In genomic region chr4:105205045-105205851, GRCm38 (mm10) we compare ENCODE assay signal across 8 mouse cellular contexts. TPM values are rescaled to one million over a fixed set of nuclear protein-coding genes. Genes with fewer than 3 reads are reported as not detected.
DNase-seq lines count a peak whose midpoint lies in the region; ATAC-seq and TF ChIP-seq lines count a peak whose summit lies in the region.

No protein-coding gene starts in this region.

- H3K4me1 ChIP-seq in E14TG2a.4 (replicated peaks; ENCODE audit: low read depth, low read length): peaks cover 95% of the 10 kb centered on the region
- peaks cover 61% of the 10 kb centered on the region for H3K4me1 ChIP-seq in intestine, embryonic 15.5 days (replicated peaks)

- peak; percentile 20 for ATAC-seq in granulocyte monocyte progenitor cell, adult 5-6 weeks (replicated peaks; ENCODE audit: poor library complexity, severe bottlenecking)
- ATAC-seq in intestine, embryonic 15.5 days: peak; percentile 64

- H3K9me3 ChIP-seq in E14TG2a.4 (ENCODE audit: low read length): no peaks in the 10 kb centered on the region
- no peaks in the 10 kb centered on the region for H3K9me3 ChIP-seq in intestine, embryonic 15.5 days

- H3K4me2 ChIP-seq in intestine, embryonic 15.5 days (replicated peaks): peak overlapping the region; percentile 33

- H3K4me3 ChIP-seq in E14TG2a.4 (replicated peaks; ENCODE audit: low read length): peak overlapping the region; percentile 17
- no peak overlapping the region for H3K4me3 ChIP-seq in intestine, embryonic 15.5 days (replicated peaks)

- DNase-seq in adrenal gland, postnatal 25 days: peak; percentile 58
- DNase-seq in lung, postnatal 10 days: peak; percentile 77
- DNase-seq in right cerebral cortex, postnatal 25 days: no peak
- no peak for DNase-seq in cerebellum, adult 11 months
- no peak for DNase-seq in layer of hippocampus, adult 9-10 months (ENCODE audit: low spot score)

- H3K36me3 ChIP-seq in E14TG2a.4 (ENCODE audit: insufficient read depth, low read length): peaks cover 9% of the 10 kb centered on the region
- 0 out of 2 replicates have a peak, but pooled peaks cover 9% of the 10 kb centered on the region for H3K36me3 ChIP-seq in intestine, embryonic 15.5 days

- 20% methylated on average over 15 of the region's 15 CpGs for WGBS in intestine, embryonic 15.5 days

- 0 out of 2 replicates have a peak overlapping the region, but pooled peaks have one; percentile 1 for H3K9ac ChIP-seq in intestine, embryonic 15.5 days

- no peaks in the 10 kb centered on the region for H3K27me3 ChIP-seq in E14TG2a.4 (ENCODE audit: insufficient read depth, low read length)
- H3K27me3 ChIP-seq in intestine, embryonic 15.5 days (replicated peaks): no peaks in the 10 kb centered on the region

- TF ChIP-seq CTCF in E14TG2a.4 (conservative IDR thresholded peaks at IDR 0.05; ENCODE audit: low read length): no peak

- peak overlapping the region; percentile 68 for H3K27ac ChIP-seq in intestine, embryonic 15.5 days

RNA-seq across cellular contexts. Expression of gene Plpp3, which starts 48.1 kb away (rescaled TPM):
- 340 and 406 TPM in 2 replicates for total RNA-seq in adrenal gland, postnatal 25 days (2021)
- not detected in 2 replicates for total RNA-seq in granulocyte monocyte progenitor cell, adult 5-6 weeks (2014; fragmentation: Nextera tagmentation)
- not detected in 2 replicates for total RNA-seq in granulocyte monocyte progenitor cell, adult 5-6 weeks (2017)
- 41.2 and 42.0 TPM in 2 replicates for polyA plus RNA-seq in intestine, embryonic 15.5 days (2015; fragmentation: Nextera tagmentation; extraction: Ambion mirVana)

Comparison
In these comparisons a context has a peak if more than half of its experiments do, and no peak if none do; other contexts are left out.
1. DNase-seq: peak in adrenal gland, postnatal 25 days (single experiment) and lung, postnatal 10 days (single experiment); none in right cerebral cortex, postnatal 25 days (single experiment), cerebellum, adult 11 months (single experiment) and layer of hippocampus, adult 9-10 months (single experiment).
2. RNA of gene Plpp3, which starts 48.1 kb away (total RNA-seq): 340 to 406 TPM in adrenal gland, postnatal 25 days; not detected in granulocyte monocyte progenitor cell, adult 5-6 weeks; every median in the first group is over 100 times any median in the second.